Mouse (Mus musculus) heart, postnatal 0 days (tissue): ENCODE data around the gene Adam22. TPM values are rescaled to one million over a fixed set of nuclear protein-coding genes. Genes with fewer than 3 reads are reported as not detected.

ENCODE experiments used
- ATAC-seq: fragments of 200-750 bp; cut with Nextera tagmentation; 2 replicates; pipeline ENCODE4 v1.8.0; 2017; ENCODE audit warnings: low read depth, moderate number of reproducible peaks, moderate library complexity; ENCODE audit not compliant: insufficient read depth
- DNase-seq: peaks from one replicate; pipeline ENCODE4 v3.0.0-alpha.2; 2016; ENCODE audit warnings: low spot score
- H3K27ac ChIP-seq: fragments of 300-500 bp; sonication (generic); 2 replicates; pipeline ENCODE4 v1.5.1; 2014; ENCODE audit warnings: low read depth, mild to moderate bottlenecking
- H3K27me3 ChIP-seq: fragments of 300-500 bp; sonication (generic); 2 replicates; pipeline ENCODE4 v1.6.1; 2014; ENCODE audit warnings: low read length, mixed read lengths; ENCODE audit not compliant: control insufficient read depth, insufficient read depth
- H3K36me3 ChIP-seq: fragments of 300-500 bp; sonication (generic); replicated peaks from 2 replicates; pipeline ENCODE4 v1.6.1; 2014; ENCODE audit warnings: low read length, mixed read lengths; ENCODE audit not compliant: control insufficient read depth, insufficient read depth
- H3K4me1 ChIP-seq: fragments of 300-500 bp; sonication (generic); 2 replicates; pipeline ENCODE4 v1.6.1; 2014; ENCODE audit warnings: antibody characterized with exemption; ENCODE audit not compliant: control insufficient read depth, insufficient read depth
- H3K4me2 ChIP-seq: fragments of 300-500 bp; sonication (generic); 2 replicates; pipeline ENCODE4 v1.6.1; 2014; ENCODE audit warnings: low read depth, mild to moderate bottlenecking, low read length, moderate library complexity
- H3K4me3 ChIP-seq: fragments of 300-500 bp; sonication (generic); 2 replicates; pipeline ENCODE4 v1.5.1; 2014; ENCODE audit warnings: low read depth, low read length
- H3K9ac ChIP-seq: fragments of 300-500 bp; sonication (generic); replicated peaks from 2 replicates; pipeline ENCODE4 v1.6.1; 2014; ENCODE audit warnings: low read depth, low read length, mixed read lengths
- H3K9me3 ChIP-seq: fragments of 300-500 bp; sonication (generic); replicated peaks from 2 replicates; pipeline ENCODE4 v1.6.1; 2016; ENCODE audit warnings: low read length; ENCODE audit not compliant: control insufficient read depth
- CTCF ChIP-seq: IDR thresholded peaks from 2 replicates; pipeline ENCODE4 v1.5.1; 2016; ENCODE audit warnings: antibody characterized with exemption, control low read depth, low read depth
- EP300 ChIP-seq: IDR thresholded peaks from 2 replicates; pipeline ENCODE4 v1.6.1; 2016; ENCODE audit warnings: antibody characterized with exemption, low read depth
- WGBS: fragments of 180-500 bp; shearing (Covaris S2); extraction: QIAGEN DNeasy Blood & Tissue Kit; methylation state at CpG from one replicate; pipeline ENCODE4 v1.1.7; 2014; 5-methylcytosine and 5-hydroxymethylcytosine counted together
- polyA plus RNA-seq: library from polyadenylated mRNA; unstranded; fragments of >200 nt; fragmentation: Nextera tagmentation; extraction: Ambion mirVana; gene quantifications from 2 replicates; pipeline ENCODE4 v1.2.1, GENCODE M21; 2015
- total RNA-seq: library from RNA; depleted of rRNA; stranded (reverse); fragments of >200 nt; gene quantifications from 2 replicates; pipeline ENCODE4 v1.2.3, GENCODE M21; 2014; ENCODE audit warnings: low replicate concordance

Gene Adam22
- total and polyA plus RNA-seq, 2 experiments from 2014 or later = 8.0 to 13.8 TPM

- Histone ChIP-seq H3K4me1 (0 out of 2 replicates have a peak, but pooled peaks cover 5% of the 10 kb centered on the region), H3K27ac (no peak overlapping the region), H3K9ac (no peak overlapping the region), H3K36me3 (no peaks in the 10 kb centered on the region), H3K9me3 (no peaks in the 10 kb centered on the region), H3K27me3 (no peaks in the 10 kb centered on the region), H3K4me2 (no peak overlapping the region), H3K4me3 (no peak overlapping the region)
- ATAC-seq (no peak), DNase-seq (no peak)
- WGBS = 71% methylated on average over 6 of the region's 6 CpGs
- TF ChIP-seq EP300 = no peak
- TF ChIP-seq CTCF = no peak
Measured at GRCm38 (mm10) chr5:8289678-8290614, 78.0 kb downstream of the Adam22 start.

GRCm38 (mm10) chr5:8284123-8284522, 83.8 kb downstream of the Adam22 start:
- 76% methylated on average over 5 of the region's 5 CpGs for WGBS

GRCm38 (mm10) chr5:8276141-8276540, 91.8 kb downstream of the Adam22 start:
- Histone ChIP-seq H3K4me2 (no peak overlapping the region), H3K36me3 (no peaks in the 10 kb centered on the region), H3K27me3 (no peaks in the 10 kb centered on the region), H3K27ac (no peak overlapping the region), H3K4me1 (no peaks in the 10 kb centered on the region), H3K4me3 (no peak overlapping the region), H3K9ac (no peak overlapping the region), H3K9me3 (no peaks in the 10 kb centered on the region)
- no peak for DNase-seq
- WGBS = 71% methylated on average over 1 of the region's 1 CpGs
- TF ChIP-seq CTCF (no peak), EP300 (no peak)
- ATAC-seq = no peak

More at GRCm38 (mm10) chr5:8284123-8284522, 83.8 kb downstream of the Adam22 start:
- no peak for ATAC-seq
- DNase-seq = no peak
- no peak overlapping the region for H3K4me2 ChIP-seq
- H3K9me3 ChIP-seq = no peaks in the 10 kb centered on the region
- no peaks in the 10 kb centered on the region for H3K27me3 ChIP-seq
- TF ChIP-seq EP300 (no peak), CTCF (no peak)
- no peak overlapping the region for H3K9ac ChIP-seq
- H3K36me3 ChIP-seq = no peaks in the 10 kb centered on the region
- H3K4me3 ChIP-seq = no peak overlapping the region
- no peaks in the 10 kb centered on the region for H3K4me1 ChIP-seq
- no peak overlapping the region for H3K27ac ChIP-seq

- H3K36me3 ChIP-seq = no peaks in the 10 kb centered on the region
- no peaks in the 10 kb centered on the region for H3K9me3 ChIP-seq
- H3K4me1 ChIP-seq = no peaks in the 10 kb centered on the region
- no peak overlapping the region for H3K27ac ChIP-seq
- ATAC-seq = no peak
- H3K4me2 ChIP-seq = no peak overlapping the region
- no peak for DNase-seq
- no peaks in the 10 kb centered on the region for H3K27me3 ChIP-seq
- H3K9ac ChIP-seq = no peak overlapping the region
- no peak overlapping the region for H3K4me3 ChIP-seq
- TF ChIP-seq EP300 = no peak
- TF ChIP-seq CTCF = no peak
- 76% methylated on average over 1 of the region's 1 CpGs for WGBS
Measured at GRCm38 (mm10) chr5:8257366-8257765, 110.6 kb downstream of the Adam22 start.

GRCm38 (mm10) chr5:8256487-8256886, 111.5 kb downstream of the Adam22 start:
- Histone ChIP-seq H3K9me3 (no peaks in the 10 kb centered on the region), H3K4me3 (no peak overlapping the region), H3K27ac (no peak overlapping the region), H3K9ac (no peak overlapping the region), H3K4me1 (no peaks in the 10 kb centered on the region), H3K27me3 (no peaks in the 10 kb centered on the region), H3K4me2 (no peak overlapping the region), H3K36me3 (no peaks in the 10 kb centered on the region)
- TF ChIP-seq EP300 = no peak
- no peak for TF ChIP-seq CTCF
- WGBS = 73% methylated on average over 4 of the region's 4 CpGs
- no peak for ATAC-seq
- DNase-seq = no peak

- ATAC-seq (no peak), DNase-seq (no peak)
- Histone ChIP-seq H3K4me3 (no peak overlapping the region), H3K27me3 (no peaks in the 10 kb centered on the region), H3K9ac (no peak overlapping the region), H3K9me3 (0 out of 2 replicates have a peak, but pooled peaks cover 4% of the 10 kb centered on the region), H3K27ac (no peak overlapping the region), H3K36me3 (no peaks in the 10 kb centered on the region), H3K4me1 (no peaks in the 10 kb centered on the region), H3K4me2 (no peak overlapping the region)
- TF ChIP-seq EP300 (no peak), CTCF (no peak)
- 84% methylated on average over 7 of the region's 7 CpGs for WGBS
Measured at GRCm38 (mm10) chr5:8244696-8245095, 123.3 kb downstream of the Adam22 start.
